Mouse (Mus musculus): ENCODE results near the gene Col15a1. TPM values are rescaled to one million over a fixed set of nuclear protein-coding genes. Genes with fewer than 3 reads are reported as not detected.

Col15a1 gene
- polyA plus RNA-seq, 1 experiment, result 59.5 TPM

- Histone ChIP-seq H3K4me3 (ENCODE audit: insufficient read depth, low read depth, low read length) (no peak overlapping the region), H3K27me3 (replicated peaks; ENCODE audit: control insufficient read depth, insufficient read depth, low read length) (no peaks in the 10 kb centered on the region), H3K36me3 (ENCODE audit: control insufficient read depth, insufficient read depth, low read length) (no peaks in the 10 kb centered on the region), H3K4me1 (ENCODE audit: control insufficient read depth, insufficient read depth, low read length) (no peaks in the 10 kb centered on the region), H3K27ac (ENCODE audit: insufficient read depth, low read depth, low read length) (no peak overlapping the region)
- DNase-seq, result no peak
- TF ChIP-seq POLR2A (IDR thresholded peaks at IDR 0.05; ENCODE audit: low read depth, low read length), result no peak
- no peak for TF ChIP-seq CTCF (conservative IDR thresholded peaks at IDR 0.05; ENCODE audit: insufficient read depth, insufficient read length, low read depth, low read length)
- 93% methylated on average over 6 of the region's 6 CpGs for WGBS
Observed at GRCm38 (mm10) chr4:47311467-47311866, 103.5 kb downstream of the Col15a1 start.

DNA sequence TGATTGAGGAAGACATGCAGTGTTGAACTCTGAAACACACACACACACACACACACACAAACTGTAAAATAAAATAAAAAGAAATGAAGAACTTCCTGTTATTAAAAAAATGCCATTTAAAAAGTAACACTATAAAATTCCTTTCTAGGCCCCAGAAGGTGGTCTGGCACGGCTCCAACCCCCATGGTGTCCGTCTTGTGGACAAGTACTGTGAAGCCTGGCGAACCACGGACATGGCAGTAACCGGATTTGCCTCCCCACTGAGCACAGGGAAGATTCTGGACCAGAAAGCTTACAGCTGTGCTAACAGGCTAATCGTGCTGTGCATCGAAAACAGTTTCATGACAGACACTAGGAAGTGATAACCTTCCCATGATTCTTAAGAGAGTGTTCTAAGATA is 104.0 kb downstream of the Col15a1 start:
- 68% methylated on average over 7 of the region's 7 CpGs for WGBS
- Histone ChIP-seq H3K4me1 (ENCODE audit: control insufficient read depth, insufficient read depth, low read length) (no peaks in the 10 kb centered on the region), H3K27ac (ENCODE audit: insufficient read depth, low read depth, low read length) (no peak overlapping the region), H3K36me3 (ENCODE audit: control insufficient read depth, insufficient read depth, low read length) (no peaks in the 10 kb centered on the region), H3K4me3 (ENCODE audit: insufficient read depth, low read depth, low read length) (no peak overlapping the region), H3K27me3 (replicated peaks; ENCODE audit: control insufficient read depth, insufficient read depth, low read length) (no peaks in the 10 kb centered on the region)
- DNase-seq, result no peak
- no peak for TF ChIP-seq POLR2A (IDR thresholded peaks at IDR 0.05; ENCODE audit: low read depth, low read length)
- no peak for TF ChIP-seq CTCF (conservative IDR thresholded peaks at IDR 0.05; ENCODE audit: insufficient read depth, insufficient read length, low read depth, low read length)

GRCm38 (mm10) chr4:47312676-47313075 is 104.7 kb downstream of the Col15a1 start:
- H3K4me1 ChIP-seq (ENCODE audit: control insufficient read depth, insufficient read depth, low read length), result no peaks in the 10 kb centered on the region
- no peak overlapping the region for H3K4me3 ChIP-seq (ENCODE audit: insufficient read depth, low read depth, low read length)
- H3K36me3 ChIP-seq (ENCODE audit: control insufficient read depth, insufficient read depth, low read length), result no peaks in the 10 kb centered on the region
- TF ChIP-seq CTCF (conservative IDR thresholded peaks at IDR 0.05; ENCODE audit: insufficient read depth, insufficient read length, low read depth, low read length) (no peak), POLR2A (IDR thresholded peaks at IDR 0.05; ENCODE audit: low read depth, low read length) (no peak)
- H3K27me3 ChIP-seq (replicated peaks; ENCODE audit: control insufficient read depth, insufficient read depth, low read length), result no peaks in the 10 kb centered on the region
- no peak for DNase-seq
- 58% methylated on average over 14 of the region's 14 CpGs for WGBS
- no peak overlapping the region for H3K27ac ChIP-seq (ENCODE audit: insufficient read depth, low read depth, low read length)

DNA sequence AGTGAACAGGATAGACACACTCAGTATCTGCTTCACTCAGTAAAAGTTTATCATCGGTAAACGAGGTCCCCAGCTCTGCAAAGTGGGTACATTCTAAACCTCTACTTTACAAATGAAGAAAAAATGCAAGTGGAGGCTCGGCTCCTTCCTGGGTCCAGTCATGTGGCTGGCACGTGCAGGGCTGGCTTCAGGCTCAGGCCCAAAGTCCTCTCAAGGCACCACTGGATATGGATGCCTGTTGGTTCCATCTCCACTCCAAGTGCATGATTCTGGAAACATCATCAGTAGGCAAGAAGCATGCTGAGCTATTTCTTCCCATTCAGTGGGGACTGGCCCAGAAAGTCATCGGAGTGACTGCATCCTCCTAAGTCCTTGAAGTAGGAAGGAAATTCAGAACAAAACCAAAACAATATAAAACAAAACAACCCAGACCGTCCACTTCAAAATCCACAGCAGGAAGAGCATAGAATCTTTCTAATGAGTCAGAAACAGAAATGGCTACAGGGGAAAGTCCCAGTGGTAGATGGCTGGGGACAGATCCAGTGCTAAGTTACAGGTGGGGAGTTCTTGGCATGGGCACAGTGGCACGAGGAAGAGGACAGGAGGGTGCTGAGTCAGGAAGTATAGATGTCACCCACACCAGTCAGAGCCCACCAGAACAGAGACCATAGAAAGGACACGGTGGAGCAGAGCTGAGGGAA is 105.9 kb downstream of the Col15a1 start:
- 77% methylated on average over 8 of the region's 8 CpGs for WGBS
- H3K4me1 ChIP-seq (ENCODE audit: control insufficient read depth, insufficient read depth, low read length), result no peaks in the 10 kb centered on the region
- DNase-seq, result peak; percentile 11
- no peaks in the 10 kb centered on the region for H3K36me3 ChIP-seq (ENCODE audit: control insufficient read depth, insufficient read depth, low read length)
- no peaks in the 10 kb centered on the region for H3K27me3 ChIP-seq (replicated peaks; ENCODE audit: control insufficient read depth, insufficient read depth, low read length)
- H3K4me3 ChIP-seq (ENCODE audit: insufficient read depth, low read depth, low read length), result no peak overlapping the region
- H3K27ac ChIP-seq (ENCODE audit: insufficient read depth, low read depth, low read length), result 0 out of 2 replicates have a peak overlapping the region, but pooled peaks have one; percentile 1
- TF ChIP-seq CTCF (conservative IDR thresholded peaks at IDR 0.05; ENCODE audit: insufficient read depth, insufficient read length, low read depth, low read length) (no peak), POLR2A (IDR thresholded peaks at IDR 0.05; ENCODE audit: low read depth, low read length) (no peak)

DNA sequence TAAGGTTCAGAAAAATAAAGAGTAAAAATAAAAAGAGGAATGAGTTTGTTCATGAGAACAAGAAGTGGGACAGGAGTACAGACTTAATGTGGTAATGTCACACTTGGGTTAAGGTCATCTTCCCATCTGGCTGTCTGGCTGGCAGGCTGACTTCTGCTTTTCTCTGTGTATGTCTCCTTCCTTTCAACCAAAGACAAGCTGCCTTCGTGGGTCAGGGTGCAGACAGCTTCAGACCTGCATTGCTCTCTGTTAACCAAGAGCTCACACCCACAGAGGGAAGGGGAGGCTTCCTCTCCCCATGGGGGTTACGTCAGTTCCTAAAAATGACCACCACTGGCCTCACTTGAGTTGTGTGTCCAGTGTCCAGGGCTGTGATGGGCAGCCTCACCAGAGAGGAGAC is 107.5 kb downstream of the Col15a1 start:
- WGBS, result 60% methylated on average over 2 of the region's 2 CpGs
- no peak for TF ChIP-seq POLR2A (IDR thresholded peaks at IDR 0.05; ENCODE audit: low read depth, low read length)
- TF ChIP-seq CTCF (conservative IDR thresholded peaks at IDR 0.05; ENCODE audit: insufficient read depth, insufficient read length, low read depth, low read length), result no peak
- Histone ChIP-seq H3K27ac (ENCODE audit: insufficient read depth, low read depth, low read length) (no peak overlapping the region), H3K4me3 (ENCODE audit: insufficient read depth, low read depth, low read length) (no peak overlapping the region), H3K36me3 (ENCODE audit: control insufficient read depth, insufficient read depth, low read length) (no peaks in the 10 kb centered on the region), H3K27me3 (replicated peaks; ENCODE audit: control insufficient read depth, insufficient read depth, low read length) (no peaks in the 10 kb centered on the region), H3K4me1 (ENCODE audit: control insufficient read depth, insufficient read depth, low read length) (no peaks in the 10 kb centered on the region)
- DNase-seq, result peak; percentile 38

- H3K4me3 ChIP-seq (ENCODE audit: insufficient read depth, low read depth, low read length), result no peak overlapping the region
- 69% methylated on average over 6 of the region's 6 CpGs for WGBS
- H3K27me3 ChIP-seq (replicated peaks; ENCODE audit: control insufficient read depth, insufficient read depth, low read length), result no peaks in the 10 kb centered on the region
- no peaks in the 10 kb centered on the region for H3K4me1 ChIP-seq (ENCODE audit: control insufficient read depth, insufficient read depth, low read length)
- TF ChIP-seq POLR2A (IDR thresholded peaks at IDR 0.05; ENCODE audit: low read depth, low read length) (no peak), CTCF (conservative IDR thresholded peaks at IDR 0.05; ENCODE audit: insufficient read depth, insufficient read length, low read depth, low read length) (no peak)
- H3K36me3 ChIP-seq (ENCODE audit: control insufficient read depth, insufficient read depth, low read length), result no peaks in the 10 kb centered on the region
- no peak for DNase-seq
- H3K27ac ChIP-seq (ENCODE audit: insufficient read depth, low read depth, low read length), result no peak overlapping the region
Observed at GRCm38 (mm10) chr4:47316432-47316831, 108.5 kb downstream of the Col15a1 start.

- H3K4me1 ChIP-seq (ENCODE audit: control insufficient read depth, insufficient read depth, low read length), result no peaks in the 10 kb centered on the region
- TF ChIP-seq CTCF (conservative IDR thresholded peaks at IDR 0.05; ENCODE audit: insufficient read depth, insufficient read length, low read depth, low read length) (no peak), POLR2A (IDR thresholded peaks at IDR 0.05; ENCODE audit: low read depth, low read length) (no peak)
- no peak overlapping the region for H3K4me3 ChIP-seq (ENCODE audit: insufficient read depth, low read depth, low read length)
- no peaks in the 10 kb centered on the region for H3K36me3 ChIP-seq (ENCODE audit: control insufficient read depth, insufficient read depth, low read length)
- H3K27ac ChIP-seq (ENCODE audit: insufficient read depth, low read depth, low read length), result peak overlapping the region; percentile 41; the same call in 1 of the 2 replicates
- WGBS, result 80% methylated on average over 10 of the region's 10 CpGs
- no peaks in the 10 kb centered on the region for H3K27me3 ChIP-seq (replicated peaks; ENCODE audit: control insufficient read depth, insufficient read depth, low read length)
- DNase-seq, result no peak
Observed at GRCm38 (mm10) chr4:47319561-47320321, 111.8 kb downstream of the Col15a1 start.

Measured in kidney, adult 2 months (tissue).